Mouse (Mus musculus) ovary, postnatal 36 days (tissue): ENCODE results near the gene Lgals4.

Experiments
- DNase-seq: peaks from one replicate; pipeline ENCODE4 v3.0.0; 2022; ENCODE audit warnings: low spot score, mixed read lengths

Gene Lgals4

GRCm38 (mm10) chr7:28833723-28834347 is at the start of gene Lgals4:
Gene Lgals4, plus strand, starts transcription at chr7:28833854.
- DNase-seq = no peak

GRCm38 (mm10) chr7:28785161-28785560 is 48.5 kb upstream of the Lgals4 start:
- DNase-seq = no peak

- no peak for DNase-seq
Observed at GRCm38 (mm10) chr7:28787884-28788283, 45.8 kb upstream of the Lgals4 start.

GRCm38 (mm10) chr7:28788307-28789195 is 45.1 kb upstream of the Lgals4 start, which contains the start of gene Rinl:
Gene Rinl, plus strand, starts transcription at chr7:28788969.
- DNase-seq = no peak

GRCm38 (mm10) chr7:28789235-28789634 is 44.4 kb upstream of the Lgals4 start:
- no peak for DNase-seq

- DNase-seq = no peak
Observed at GRCm38 (mm10) chr7:28790066-28790806, 43.4 kb upstream of the Lgals4 start.

- DNase-seq = no peak
Observed at GRCm38 (mm10) chr7:28791706-28792105, 41.9 kb upstream of the Lgals4 start.

- no peak for DNase-seq
Observed at GRCm38 (mm10) chr7:28792391-28793185, 41.1 kb upstream of the Lgals4 start.

GRCm38 (mm10) chr7:28793834-28794233 is 39.8 kb upstream of the Lgals4 start:
- no peak for DNase-seq

GRCm38 (mm10) chr7:28794496-28794895 is 39.2 kb upstream of the Lgals4 start:
- DNase-seq = no peak

- DNase-seq = no peak
Observed at GRCm38 (mm10) chr7:28795832-28796231, 37.8 kb upstream of the Lgals4 start.

- peak; percentile 85 for DNase-seq
Observed at GRCm38 (mm10) chr7:28796562-28796975, 37.1 kb upstream of the Lgals4 start.

GRCm38 (mm10) chr7:28799994-28800393 is 33.7 kb upstream of the Lgals4 start:
- DNase-seq = no peak

- DNase-seq = no peak
Observed at GRCm38 (mm10) chr7:28801451-28801850, 32.2 kb upstream of the Lgals4 start.

- DNase-seq = peak; percentile 42
Observed at GRCm38 (mm10) chr7:28801901-28802670, 31.6 kb upstream of the Lgals4 start.

GRCm38 (mm10) chr7:28802846-28803588 is 30.6 kb upstream of the Lgals4 start:
- no peak for DNase-seq

GRCm38 (mm10) chr7:28803756-28804155 is 29.9 kb upstream of the Lgals4 start:
- no peak for DNase-seq

GRCm38 (mm10) chr7:28806869-28807268 is 26.8 kb upstream of the Lgals4 start:
- DNase-seq = no peak

GRCm38 (mm10) chr7:28807641-28808220 is 25.9 kb upstream of the Lgals4 start:
- peak; percentile 48 for DNase-seq
